Mouse (Mus musculus): ENCODE measurements at regions not wholly inside any gene's neighbourhood (a gene's known extent, or its start where the extent isn't known, plus 50 kb on each side); places are given as distances from the start of the nearest gene placed in this dataset.
"Not testable (repeated sequence)": the region's sequence is repeated elsewhere in the genome, so short reads cannot be mapped to it uniquely, and the experiment has no call there.

GRCm38 (mm10) chr14:104769938-104770337 is 247.5 kb upstream of the Rnf219 start:
- no peaks in the 10 kb centered on the region for H3K4me1 ChIP-seq (replicated peaks; ENCODE audit: insufficient read depth, low read length)
- no peak overlapping the region for H3K9ac ChIP-seq (ENCODE audit: low read depth, low read length)
- H3K36me3 ChIP-seq (ENCODE audit: insufficient read depth, low read length) = no peaks in the 10 kb centered on the region
- TF ChIP-seq CTCF (IDR thresholded peaks at IDR 0.05; ENCODE audit: low read depth) = no peak
- H3K4me2 ChIP-seq (ENCODE audit: low read length) = no peak overlapping the region
- H3K27ac ChIP-seq = no peak overlapping the region
- WGBS = 44% methylated on average over 4 of the region's 4 CpGs
- ATAC-seq (replicated peaks; ENCODE audit: low FRiP score, low read depth) (no peak), DNase-seq (ENCODE audit: low spot score) (no peak)
- H3K27me3 ChIP-seq (ENCODE audit: insufficient read depth, low read length) = no peaks in the 10 kb centered on the region
- no peak overlapping the region for H3K4me3 ChIP-seq (replicated peaks; ENCODE audit: low read depth, low read length)
- H3K9me3 ChIP-seq (replicated peaks; ENCODE audit: low read length) = no peaks in the 10 kb centered on the region

GRCm38 (mm10) chr14:104734213-104734612 is 211.8 kb upstream of the Rnf219 start:
- WGBS = 45% methylated on average over 3 of the region's 3 CpGs
- Histone ChIP-seq H3K4me1 (replicated peaks; ENCODE audit: insufficient read depth, low read length) (no peaks in the 10 kb centered on the region), H3K36me3 (ENCODE audit: insufficient read depth, low read length) (no peaks in the 10 kb centered on the region), H3K4me2 (ENCODE audit: low read length) (no peak overlapping the region), H3K9me3 (replicated peaks; ENCODE audit: low read length) (no peaks in the 10 kb centered on the region), H3K27me3 (ENCODE audit: insufficient read depth, low read length) (no peaks in the 10 kb centered on the region), H3K9ac (ENCODE audit: low read depth, low read length) (no peak overlapping the region), H3K27ac (no peak overlapping the region), H3K4me3 (replicated peaks; ENCODE audit: low read depth, low read length) (no peak overlapping the region)
- DNase-seq (ENCODE audit: low spot score) = no peak
- no peak for ATAC-seq (replicated peaks; ENCODE audit: low FRiP score, low read depth)
- TF ChIP-seq CTCF (IDR thresholded peaks at IDR 0.05; ENCODE audit: low read depth) = no peak

- Histone ChIP-seq H3K4me3 (replicated peaks; ENCODE audit: low read depth, low read length) (no peak overlapping the region), H3K27ac (no peak overlapping the region), H3K4me1 (replicated peaks; ENCODE audit: insufficient read depth, low read length) (no peaks in the 10 kb centered on the region), H3K9me3 (replicated peaks; ENCODE audit: low read length) (no peaks in the 10 kb centered on the region), H3K27me3 (ENCODE audit: insufficient read depth, low read length) (no peaks in the 10 kb centered on the region), H3K4me2 (ENCODE audit: low read length) (no peak overlapping the region), H3K9ac (ENCODE audit: low read depth, low read length) (no peak overlapping the region), H3K36me3 (ENCODE audit: insufficient read depth, low read length) (no peaks in the 10 kb centered on the region)
- no peak for DNase-seq (ENCODE audit: low spot score)
- no peak for TF ChIP-seq CTCF (IDR thresholded peaks at IDR 0.05; ENCODE audit: low read depth)
- no peak for ATAC-seq (replicated peaks; ENCODE audit: low FRiP score, low read depth)
- 38% methylated on average over 1 of the region's 1 CpGs for WGBS
Observed at GRCm38 (mm10) chr14:104732036-104732435, 209.6 kb upstream of the Rnf219 start.

DNA sequence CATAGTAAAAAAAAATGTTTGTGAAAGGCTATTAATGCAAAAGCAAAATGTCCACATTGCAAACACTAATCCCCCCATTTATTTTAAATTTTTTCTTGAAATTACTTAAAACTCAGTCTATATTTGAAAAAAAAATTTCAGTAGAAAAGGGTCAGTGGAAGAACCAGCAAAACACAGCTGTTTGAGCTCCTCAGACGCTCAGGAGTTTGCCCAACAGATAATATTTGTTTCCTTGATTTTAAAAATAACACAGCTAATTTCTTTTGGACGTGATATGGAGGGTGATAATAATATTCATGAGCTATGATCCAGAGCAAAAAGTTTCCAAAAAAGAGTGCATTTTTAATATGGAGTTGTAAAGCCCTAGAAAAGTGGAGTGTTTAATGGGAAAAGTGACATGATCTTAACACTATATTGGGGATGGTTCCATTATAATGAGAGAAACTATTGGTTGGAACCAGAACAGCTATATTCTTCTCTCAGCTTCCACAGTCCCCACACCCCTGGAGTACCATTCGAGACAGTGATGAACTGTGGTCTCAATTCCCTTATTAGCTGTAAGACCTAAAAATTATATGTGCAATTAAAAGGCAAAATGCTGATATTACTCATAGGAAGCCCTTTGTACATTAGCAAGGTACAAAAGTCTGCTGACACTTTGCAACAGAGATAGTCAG is 209.0 kb upstream of the Rnf219 start:
- TF ChIP-seq CTCF (IDR thresholded peaks at IDR 0.05; ENCODE audit: low read depth) = no peak
- Histone ChIP-seq H3K4me1 (replicated peaks; ENCODE audit: insufficient read depth, low read length) (no peaks in the 10 kb centered on the region), H3K9ac (ENCODE audit: low read depth, low read length) (no peak overlapping the region), H3K27ac (no peak overlapping the region), H3K4me3 (replicated peaks; ENCODE audit: low read depth, low read length) (no peak overlapping the region), H3K4me2 (ENCODE audit: low read length) (no peak overlapping the region), H3K9me3 (replicated peaks; ENCODE audit: low read length) (no peaks in the 10 kb centered on the region), H3K27me3 (ENCODE audit: insufficient read depth, low read length) (no peaks in the 10 kb centered on the region), H3K36me3 (ENCODE audit: insufficient read depth, low read length) (no peaks in the 10 kb centered on the region)
- WGBS = 70% methylated on average over 3 of the region's 3 CpGs
- DNase-seq (ENCODE audit: low spot score) (no peak), ATAC-seq (replicated peaks; ENCODE audit: low FRiP score, low read depth) (no peak)

GRCm38 (mm10) chr14:104715651-104716050 is 193.2 kb upstream of the Rnf219 start:
- H3K4me2 ChIP-seq (ENCODE audit: low read length); H3K4me3 ChIP-seq (replicated peaks; ENCODE audit: low read depth, low read length); H3K27me3 ChIP-seq (ENCODE audit: insufficient read depth, low read length); H3K4me1 ChIP-seq (replicated peaks; ENCODE audit: insufficient read depth, low read length); ATAC-seq (replicated peaks; ENCODE audit: low FRiP score, low read depth); H3K27ac ChIP-seq; H3K36me3 ChIP-seq (ENCODE audit: insufficient read depth, low read length); H3K9me3 ChIP-seq (replicated peaks; ENCODE audit: low read length); DNase-seq (ENCODE audit: low spot score); H3K9ac ChIP-seq (ENCODE audit: low read depth, low read length): not testable (repeated sequence)
- 90% methylated on average over 19 of the region's 24 CpGs for WGBS

- Histone ChIP-seq H3K36me3 (ENCODE audit: insufficient read depth, low read length) (no peaks in the 10 kb centered on the region), H3K9ac (ENCODE audit: low read depth, low read length) (no peak overlapping the region), H3K4me1 (replicated peaks; ENCODE audit: insufficient read depth, low read length) (no peaks in the 10 kb centered on the region), H3K9me3 (replicated peaks; ENCODE audit: low read length) (no peaks in the 10 kb centered on the region), H3K4me2 (ENCODE audit: low read length) (no peak overlapping the region), H3K27me3 (ENCODE audit: insufficient read depth, low read length) (no peaks in the 10 kb centered on the region), H3K4me3 (replicated peaks; ENCODE audit: low read depth, low read length) (no peak overlapping the region), H3K27ac (no peak overlapping the region)
- ATAC-seq (replicated peaks; ENCODE audit: low FRiP score, low read depth) (no peak), DNase-seq (ENCODE audit: low spot score) (no peak)
- 75% methylated on average over 8 of the region's 8 CpGs for WGBS
- no peak for TF ChIP-seq CTCF (IDR thresholded peaks at IDR 0.05; ENCODE audit: low read depth)
Observed at GRCm38 (mm10) chr14:104702283-104702893, 179.9 kb upstream of the Rnf219 start.

All from kidney, postnatal 0 days (tissue).